Comparison of ENCODE assay signal across 1 mouse cellular context in the genomic region with DNA sequence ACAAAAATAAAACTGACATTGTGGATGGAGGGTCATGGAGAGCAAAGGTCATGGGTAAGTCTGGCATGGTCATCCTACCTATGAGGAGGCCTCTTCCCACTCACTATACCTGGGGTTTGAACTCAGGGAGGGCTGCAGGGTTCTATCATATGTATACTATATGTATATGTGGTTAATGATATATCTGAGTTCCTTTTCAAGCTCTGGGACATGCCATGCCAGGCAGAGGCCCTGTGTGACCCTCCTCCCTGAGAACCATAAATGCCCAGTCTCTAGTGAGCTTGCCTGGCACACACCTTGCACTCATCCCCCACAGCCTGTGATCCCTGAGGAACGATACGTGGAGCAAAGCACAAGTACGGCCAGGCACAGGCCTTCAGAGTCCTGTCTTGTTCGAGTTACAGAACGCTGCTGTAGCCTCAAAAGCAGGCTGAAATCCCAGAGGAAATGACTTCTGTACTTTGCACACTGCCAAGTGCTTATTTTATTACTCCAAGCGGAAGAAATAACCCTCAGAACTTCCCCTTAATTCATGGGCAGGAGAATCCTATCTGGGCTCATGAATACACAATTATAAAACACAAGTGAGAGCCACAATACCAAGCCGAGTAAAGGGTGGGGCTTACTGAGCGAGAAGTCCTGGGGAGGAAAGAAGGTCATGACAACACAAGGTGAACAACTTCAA.
TF ChIP-seq lines count a peak whose summit lies in the region.

No protein-coding gene starts in this region.

TF ChIP-seq in CH12.LX, 34 proteins besides CTCF, POLR2A, EP300 and RAD21 (continued from another document):
- TF ChIP-seq TBP (conservative IDR thresholded peaks at IDR 0.05; ENCODE audit: low read depth, low read length), result no peak
- TF ChIP-seq USF2 (conservative IDR thresholded peaks at IDR 0.05; ENCODE audit: low read depth, low read length), result no peak
- no peak for TF ChIP-seq USF1 (IDR thresholded peaks at IDR 0.05; ENCODE audit: low read depth, low read length)
- TF ChIP-seq JUN (IDR thresholded peaks at IDR 0.05; ENCODE audit: insufficient read depth, low read depth, low read length), result no peak
- TF ChIP-seq ZNF384 (IDR thresholded peaks at IDR 0.05; ENCODE audit: low read depth, low read length), result no peak
